Mouse (Mus musculus) urinary bladder, postnatal 10 days (tissue): ENCODE data around the gene Vamp5.

Source experiments
- DNase-seq: peaks from one replicate; pipeline ENCODE4 v3.0.0; 2022; ENCODE audit warnings: low spot score

Gene Vamp5

GRCm38 (mm10) chr6:72380131-72380770, at the start of gene Vamp5:
Vamp5 (minus strand) TSS chr6:72380468.
- no peak for DNase-seq

DNA sequence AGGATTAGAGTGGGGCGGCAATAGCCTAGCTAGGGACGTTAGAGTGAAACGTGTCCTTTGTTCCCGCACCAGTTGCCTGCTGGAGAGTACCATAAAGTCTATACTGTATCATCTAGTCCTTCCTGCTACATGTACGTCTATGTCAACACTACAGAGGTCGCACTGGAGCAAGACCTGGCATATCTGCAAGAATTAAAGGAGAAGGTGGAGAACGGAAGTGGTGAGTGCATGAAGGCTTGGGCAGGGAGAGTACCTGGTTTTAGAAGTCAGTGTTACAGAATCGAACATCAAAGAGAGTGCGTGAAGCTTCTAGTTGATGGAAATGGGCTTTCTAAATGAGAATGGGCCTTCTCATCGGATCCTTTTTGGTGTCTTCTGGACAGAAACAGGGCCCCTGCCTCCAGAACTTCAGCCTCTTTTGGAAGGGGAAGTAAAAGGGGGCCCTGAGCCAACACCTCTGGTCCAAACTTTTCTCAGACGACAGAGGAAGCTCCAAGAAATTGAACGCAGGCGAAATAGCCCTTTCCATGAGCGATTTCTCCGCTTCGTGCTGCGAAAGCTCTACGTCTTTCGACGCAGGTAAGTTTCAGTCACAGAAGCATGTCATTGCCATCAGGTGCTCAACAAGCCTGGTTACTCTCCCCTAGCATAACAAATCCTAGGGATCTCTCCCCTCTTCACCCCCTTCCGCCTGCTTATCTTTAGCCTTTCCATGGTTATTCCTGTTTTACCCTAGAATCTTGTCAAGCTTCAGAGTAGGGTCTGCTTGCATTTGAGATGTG, 49.0 kb upstream of the Vamp5 start:
- DNase-seq, result no peak

- DNase-seq, result no peak
Observed at GRCm38 (mm10) chr6:72428036-72428435, 47.8 kb upstream of the Vamp5 start.

DNA sequence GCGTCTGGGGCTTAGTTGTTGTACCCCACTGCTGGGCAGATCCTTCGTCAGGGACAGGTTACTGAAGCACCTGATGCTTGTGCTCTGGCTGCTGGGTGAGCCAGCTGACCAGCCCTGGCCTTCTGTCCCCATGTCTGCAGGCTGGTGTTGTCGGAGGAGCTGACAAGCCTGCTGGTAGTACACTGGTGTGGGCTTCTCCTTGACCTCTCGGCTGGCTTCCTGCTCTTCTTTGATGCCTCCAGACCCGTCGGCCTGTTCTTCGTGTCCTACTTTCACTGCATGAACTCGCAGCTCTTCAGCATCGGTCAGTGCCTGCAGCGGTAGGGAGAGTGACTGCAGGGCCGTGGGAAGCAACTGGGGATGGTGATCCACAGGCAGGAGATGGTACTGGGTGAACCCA, 45.4 kb upstream of the Vamp5 start:
- DNase-seq, result no peak

DNA sequence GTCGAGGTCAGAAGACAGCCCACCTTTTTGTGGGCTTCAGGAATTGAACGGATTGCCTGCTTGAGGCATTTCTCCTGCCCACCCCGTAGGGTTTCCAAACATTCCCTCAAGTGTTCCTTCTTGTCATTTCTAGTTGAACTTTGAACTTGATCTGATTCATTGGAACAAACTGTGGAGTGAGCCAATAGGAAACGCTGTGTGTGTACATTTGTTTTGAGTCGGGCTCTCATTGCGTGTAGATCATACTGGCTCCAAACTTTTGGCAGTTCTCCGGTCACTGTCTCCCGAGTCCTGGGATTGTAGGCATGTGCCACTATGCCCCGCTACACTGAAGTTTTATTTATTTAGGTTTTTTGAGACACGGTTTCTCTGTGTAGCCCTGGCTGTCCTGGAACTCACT, 40.6 kb upstream of the Vamp5 start:
- no peak for DNase-seq

DNA sequence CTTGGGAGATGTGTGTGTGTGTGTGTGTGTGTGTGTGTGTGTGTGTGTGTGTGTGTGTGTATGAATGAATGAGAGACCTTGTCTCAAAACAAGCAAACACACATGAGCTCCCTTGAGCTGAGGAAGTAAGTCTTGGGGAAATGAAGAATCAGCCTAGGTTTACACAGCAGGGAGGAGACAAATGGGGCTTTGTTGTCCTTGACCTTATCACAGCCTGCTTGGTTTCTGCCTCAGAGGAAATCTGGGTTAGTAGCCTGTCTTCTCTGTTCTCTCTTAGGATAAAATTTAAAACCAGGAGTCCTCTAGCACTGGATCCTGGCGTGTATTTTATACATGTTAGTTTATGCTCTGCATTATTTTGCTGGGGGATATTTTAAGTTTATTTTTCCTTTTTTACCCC, 39.5 kb upstream of the Vamp5 start:
- DNase-seq, result no peak

- DNase-seq, result no peak
Observed at GRCm38 (mm10) chr6:72418279-72418678, 38.0 kb upstream of the Vamp5 start.

DNA sequence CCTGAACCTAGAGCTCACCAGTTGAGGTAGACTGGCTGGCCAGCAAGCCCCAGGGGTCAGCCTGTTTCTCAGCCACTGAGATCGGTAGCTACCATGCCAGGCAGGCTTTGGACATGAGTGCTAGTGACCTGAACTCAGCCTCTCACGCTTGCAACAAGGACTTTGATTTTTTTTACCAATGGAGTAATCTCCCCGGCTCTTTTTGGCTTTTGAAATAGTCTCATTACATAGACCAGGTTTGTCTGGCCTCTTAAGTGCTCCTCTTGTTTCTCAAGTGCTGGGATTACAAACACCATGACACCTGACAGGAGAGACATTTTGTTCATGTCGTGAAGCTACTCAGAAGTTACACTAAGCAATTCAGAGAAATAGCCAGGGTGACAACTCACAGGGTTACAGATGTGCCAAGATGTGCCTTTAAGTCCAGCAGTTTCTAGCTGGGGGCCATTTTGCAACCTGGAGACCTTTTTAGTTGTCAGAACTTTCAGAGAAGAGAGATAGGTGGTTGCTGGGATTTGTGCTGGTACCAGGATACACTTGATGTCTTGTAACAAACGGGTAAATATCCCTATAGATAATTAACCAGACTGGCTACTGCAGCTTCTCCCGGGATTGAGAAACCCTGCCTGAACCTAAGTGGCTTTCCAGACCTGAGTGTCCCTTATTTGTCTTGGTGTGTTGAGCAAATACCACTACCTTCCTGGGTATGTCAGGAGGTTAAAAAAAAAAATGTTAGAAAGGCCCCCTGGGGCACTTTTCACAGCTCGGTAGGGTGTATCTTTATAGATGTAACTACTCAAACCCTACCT, 35.9 kb upstream of the Vamp5 start:
- no peak for DNase-seq

DNA sequence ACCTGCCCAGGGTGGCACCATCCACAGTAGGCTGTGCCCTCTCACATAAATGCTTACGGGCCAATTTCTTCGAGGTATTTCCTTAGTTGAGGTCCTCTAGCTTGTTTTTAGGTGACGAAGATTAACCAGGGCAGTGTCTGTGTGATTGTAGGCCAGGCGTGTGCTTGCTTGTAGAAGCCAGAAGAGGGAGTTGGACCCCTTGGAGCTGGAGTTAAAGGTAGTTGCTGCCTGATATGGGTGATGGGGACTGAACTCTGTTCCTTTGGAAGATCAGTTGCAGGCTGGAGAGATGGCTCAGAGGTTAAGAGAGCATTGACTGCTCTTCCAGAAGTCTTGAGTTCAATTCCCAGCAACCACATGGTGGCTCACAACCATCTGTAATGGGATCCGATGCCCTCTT, 34.9 kb upstream of the Vamp5 start:
- DNase-seq, result no peak

DNA sequence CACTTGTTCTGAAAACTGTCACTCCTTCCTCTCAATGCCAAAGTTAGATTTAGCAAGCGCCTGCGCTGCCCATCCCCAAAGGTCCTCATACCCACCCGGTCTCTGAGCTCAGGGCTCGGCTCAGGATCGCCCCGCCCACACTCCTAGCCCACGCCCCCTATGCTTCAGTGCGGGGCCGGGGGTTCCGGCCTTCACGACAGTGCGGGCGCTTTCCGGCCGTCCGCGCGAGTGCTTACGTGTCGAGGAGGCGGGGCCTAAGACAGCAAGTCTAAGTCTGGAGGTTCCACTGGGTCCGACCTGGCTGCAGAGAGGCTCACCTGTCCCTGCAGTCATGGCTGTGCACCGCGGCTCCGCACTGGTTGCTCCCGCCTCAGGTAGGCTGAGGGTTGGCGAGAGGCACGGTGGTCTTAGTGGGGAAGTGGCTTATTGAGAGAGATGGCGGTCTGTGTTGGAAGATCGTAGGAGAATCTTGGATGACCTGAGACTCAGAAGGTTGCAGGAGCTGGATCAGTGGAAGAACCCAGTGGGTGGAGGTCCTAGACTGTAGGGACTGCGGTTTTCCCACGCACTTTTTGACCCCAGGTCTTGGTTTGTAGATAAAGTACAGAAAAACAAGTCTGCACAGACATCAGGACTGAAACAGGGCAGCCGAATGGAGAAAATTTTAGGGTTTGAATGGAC, 33.9 kb upstream of the Vamp5 start, which contains the start of gene Ggcx:
TSS of gene Ggcx (plus strand) at position 233 of the 681 bp plus-strand sequence.
- peak; percentile 71 for DNase-seq

- no peak for DNase-seq
Observed at GRCm38 (mm10) chr6:72410518-72410917, 30.2 kb upstream of the Vamp5 start.

DNA sequence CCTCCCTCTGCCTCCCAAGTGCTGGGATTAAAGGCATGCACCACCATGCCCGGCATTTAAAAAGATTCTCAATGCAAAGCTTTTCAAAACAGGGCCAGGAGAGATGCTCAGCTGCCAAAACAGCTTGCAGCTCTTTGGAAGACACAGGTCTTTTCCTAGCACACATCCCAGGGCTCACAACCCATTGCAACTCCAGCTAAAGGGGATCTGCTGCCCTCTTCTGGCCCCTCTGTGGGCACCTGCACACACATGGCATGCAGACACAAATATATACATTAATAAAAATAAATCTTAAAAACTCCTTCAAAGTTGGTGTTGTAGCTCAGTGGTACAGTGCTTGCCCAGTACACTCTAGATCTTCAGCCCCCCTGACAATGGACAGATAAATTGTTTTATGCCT, 29.7 kb upstream of the Vamp5 start:
- DNase-seq, result no peak

- no peak for DNase-seq
Observed at GRCm38 (mm10) chr6:72409567-72409966, 29.3 kb upstream of the Vamp5 start.

GRCm38 (mm10) chr6:72407119-72407518, 26.9 kb upstream of the Vamp5 start:
- DNase-seq, result peak; percentile 58

- DNase-seq, result no peak
Observed at GRCm38 (mm10) chr6:72405356-72405755, 25.1 kb upstream of the Vamp5 start.

DNA sequence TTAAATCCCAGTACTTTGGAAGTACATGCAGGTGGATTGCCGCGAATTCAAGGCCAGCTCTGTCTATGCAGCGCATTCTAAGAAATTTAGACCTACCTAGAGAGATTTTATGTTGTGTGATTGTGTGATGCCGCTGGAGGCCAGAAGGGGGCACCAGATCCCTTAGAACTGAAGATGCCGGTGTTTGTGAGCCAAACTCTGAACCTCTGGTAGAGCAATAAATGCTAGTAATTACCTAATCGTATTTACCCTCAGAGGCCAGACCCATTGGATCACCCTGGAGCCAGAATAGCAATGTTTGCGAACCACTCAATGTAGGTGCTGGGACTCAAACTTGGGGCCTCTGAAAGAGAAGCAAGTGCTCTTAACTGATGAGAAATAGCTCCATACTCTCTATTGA, 21.6 kb upstream of the Vamp5 start:
- no peak for DNase-seq

- DNase-seq, result no peak
Observed at GRCm38 (mm10) chr6:72399967-72400366, 19.7 kb upstream of the Vamp5 start.

- DNase-seq, result no peak
Observed at GRCm38 (mm10) chr6:72396837-72397251, 16.6 kb upstream of the Vamp5 start.

- DNase-seq, result no peak
Observed at GRCm38 (mm10) chr6:72392341-72392740, 12.1 kb upstream of the Vamp5 start.

- DNase-seq, result no peak
Observed at GRCm38 (mm10) chr6:72390795-72391521, 10.7 kb upstream of the Vamp5 start.

DNA sequence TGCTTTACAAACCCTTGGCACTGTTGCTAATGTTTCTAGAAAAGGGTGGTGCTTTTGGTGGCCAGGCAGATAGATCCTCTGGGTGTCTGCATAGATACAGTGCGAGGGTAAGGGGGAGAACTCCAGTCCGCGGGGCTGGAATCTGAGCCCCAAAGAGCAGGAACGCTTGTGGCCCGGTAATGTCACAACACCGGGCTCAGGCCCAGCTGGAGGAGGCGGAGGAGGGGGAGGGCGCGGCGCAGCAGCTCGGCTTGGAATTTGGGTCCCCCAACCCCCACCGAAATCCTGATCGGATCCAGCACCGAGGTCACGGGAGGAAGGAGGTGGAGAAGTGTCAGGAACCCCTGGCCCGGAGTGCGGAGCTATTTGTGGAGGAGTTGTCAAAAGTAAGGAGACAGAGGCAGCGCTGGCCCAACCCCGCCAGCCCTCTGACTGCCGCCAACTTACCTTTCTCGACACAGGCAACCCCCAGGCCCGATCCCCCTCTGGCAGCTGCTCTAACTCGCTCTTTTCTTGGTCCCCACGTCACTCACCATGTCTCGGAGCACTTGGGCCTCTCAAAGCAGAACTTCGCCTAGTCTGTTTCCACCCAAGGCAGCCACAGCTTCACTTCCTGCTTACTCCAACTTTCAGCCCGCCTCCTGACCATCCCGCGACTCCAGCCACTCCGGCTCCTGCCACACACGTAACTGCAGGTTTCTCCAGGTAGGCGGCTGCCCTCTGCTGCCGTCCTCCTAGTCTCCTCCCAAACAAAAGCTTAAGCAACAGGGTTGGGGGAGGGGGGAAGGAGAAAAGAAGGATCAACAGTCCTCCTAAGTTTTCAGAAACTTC, 9.9 kb upstream of the Vamp5 start, which contains the start of gene Vamp8:
TSS of gene Vamp8 (minus strand) at position 763 of the 831 bp plus-strand sequence.
- peak; percentile 45 for DNase-seq
